Mouse (Mus musculus) cerebellum, adult 11 months (tissue): Measurements from ENCODE around the gene Olfr1411.

Experiments
- DNase-seq: peaks from one replicate; pipeline ENCODE4 v3.0.0; 2022

The Olfr1411 gene

DNA sequence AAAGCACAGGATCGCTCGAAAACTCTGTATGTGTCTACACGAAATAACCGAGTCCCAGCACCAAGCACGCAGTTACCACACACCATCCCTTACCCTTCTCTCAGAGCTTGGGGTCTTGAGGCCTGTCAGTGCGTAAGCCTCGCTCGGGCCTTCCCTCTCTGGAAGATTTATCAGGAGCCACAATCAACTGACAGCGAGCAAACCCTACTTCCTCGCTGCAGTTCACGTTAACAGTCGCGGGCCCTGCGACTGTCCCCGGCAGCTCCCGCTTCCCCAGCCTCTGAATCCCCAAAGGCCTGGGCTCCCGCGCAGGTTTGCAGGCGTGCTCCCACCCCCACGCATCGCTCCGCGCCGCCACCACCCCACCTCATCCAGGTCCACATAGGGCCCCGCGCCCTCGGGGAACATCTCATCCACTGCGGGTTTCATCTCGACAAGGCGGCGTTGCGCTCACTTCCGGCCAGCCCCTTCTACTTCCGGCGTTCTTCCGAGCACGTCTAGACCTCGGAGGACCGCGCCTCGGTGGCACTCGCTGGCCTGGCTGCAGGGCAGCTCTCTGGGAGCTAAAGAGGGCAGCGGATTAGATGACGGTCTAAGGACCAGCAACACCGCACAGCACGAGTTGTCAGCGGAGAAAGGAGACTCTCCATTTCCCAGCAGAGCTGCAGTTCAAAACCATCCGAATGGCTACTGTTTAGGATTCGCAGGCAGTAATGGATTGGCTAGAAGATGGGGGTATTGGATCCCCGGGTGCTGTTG, 47.5 kb downstream of the Olfr1411 start, which contains the start of gene Cops9:
Gene Cops9, minus strand, starts transcription at position 472 of the 759 bp plus-strand sequence.
- peak; percentile 90 for DNase-seq

GRCm38 (mm10) chr1:92643691-92644090, 49.5 kb downstream of the Olfr1411 start:
- DNase-seq, result no peak

- DNase-seq, result no peak
Observed at GRCm38 (mm10) chr1:92644916-92645315, 50.7 kb downstream of the Olfr1411 start.

- DNase-seq, result no peak
Observed at GRCm38 (mm10) chr1:92646111-92646510, 51.9 kb downstream of the Olfr1411 start.

DNA sequence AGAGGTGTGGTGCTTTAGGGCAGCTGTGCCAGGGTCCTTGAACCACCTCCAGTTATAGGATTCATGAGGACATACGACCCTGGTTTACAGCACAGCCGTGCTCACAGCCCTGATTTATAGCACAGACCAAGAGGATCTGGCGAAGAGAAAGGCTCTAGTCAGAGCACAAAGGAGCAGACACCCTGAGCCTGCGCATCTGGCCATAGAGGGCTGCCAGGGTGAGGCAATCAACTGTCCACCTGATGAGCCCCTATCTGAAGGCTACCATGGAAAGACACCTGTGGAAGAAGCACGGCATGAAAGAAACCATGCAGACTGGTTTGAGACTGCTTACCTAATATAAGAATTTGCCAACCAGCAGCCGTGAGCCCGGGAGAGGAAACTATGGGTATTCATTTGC, 52.4 kb downstream of the Olfr1411 start:
- no peak for DNase-seq

GRCm38 (mm10) chr1:92647026-92647425, 52.8 kb downstream of the Olfr1411 start:
- DNase-seq, result no peak
